Mouse (Mus musculus) midbrain, embryonic 12.5 days (tissue): ENCODE results near the gene Hoxb9. TPM values are rescaled to one million over a fixed set of nuclear protein-coding genes. Genes with fewer than 3 reads are reported as not detected.

Experiments
- ATAC-seq: fragments of 200-750 bp; cut with Nextera tagmentation; 2 replicates; pipeline ENCODE4 v1.8.0; 2017; ENCODE audit warnings: low read depth, moderate TSS enrichment, moderate library complexity; ENCODE audit not compliant: low FRiP score
- H3K27ac ChIP-seq: fragments of 300-500 bp; sonication (generic); replicated peaks from 2 replicates; pipeline ENCODE4 v1.5.1; 2016; ENCODE audit warnings: mild to moderate bottlenecking
- H3K27me3 ChIP-seq: fragments of 300-500 bp; sonication (generic); 2 replicates; pipeline ENCODE4 v1.6.1; 2016; ENCODE audit warnings: mild to moderate bottlenecking
- H3K36me3 ChIP-seq: fragments of 300-500 bp; sonication (generic); 2 replicates; pipeline ENCODE4 v1.6.1; 2016
- H3K4me1 ChIP-seq: fragments of 300-500 bp; sonication (generic); 2 replicates; pipeline ENCODE4 v1.6.1; 2016
- H3K4me2 ChIP-seq: fragments of 300-500 bp; sonication (generic); replicated peaks from 2 replicates; pipeline ENCODE4 v1.6.1; 2016; ENCODE audit warnings: mild to moderate bottlenecking, moderate library complexity
- H3K4me3 ChIP-seq: fragments of 300-500 bp; sonication (generic); 2 replicates; pipeline ENCODE4 v1.5.1; 2016; ENCODE audit warnings: mild to moderate bottlenecking
- H3K9ac ChIP-seq: fragments of 300-500 bp; sonication (generic); replicated peaks from 2 replicates; pipeline ENCODE4 v1.6.1; 2016; ENCODE audit warnings: mild to moderate bottlenecking, moderate library complexity
- H3K9me3 ChIP-seq: fragments of 300-500 bp; sonication (generic); 2 replicates; pipeline ENCODE4 v1.6.1; 2016; ENCODE audit warnings: mild to moderate bottlenecking
- WGBS: fragments of 180-500 bp; shearing (Covaris S2); methylation state at CpG from one replicate; pipeline ENCODE4 v1.1.7; 2016; 5-methylcytosine and 5-hydroxymethylcytosine counted together
- polyA plus RNA-seq: library from polyadenylated mRNA; unstranded; fragments of >200 nt; fragmentation: Nextera tagmentation; extraction: Ambion mirVana; gene quantifications from 2 replicates; pipeline ENCODE4 v1.2.1, GENCODE M21; 2016

Hoxb9 gene
- not detected in 2 replicates for polyA plus RNA-seq

GRCm38 (mm10) chr11:96270996-96271540 lies at the start of gene Hoxb9:
Gene Hoxb9, plus strand, starts transcription at chr11:96271457.
- Histone ChIP-seq H3K27ac (no peak within 1 kb of the TSS), H3K36me3 (no peaks in the 10 kb centered on the region), H3K27me3 (peaks cover 96% of the 10 kb centered on the region), H3K4me2 (no peak within 1 kb of the TSS), H3K9ac (no peak within 1 kb of the TSS), H3K4me1 (0 out of 2 replicates have a peak, but pooled peaks cover 7% of the 10 kb centered on the region), H3K4me3 (no peak within 1 kb of the TSS), H3K9me3 (no peaks in the 10 kb centered on the region)
- no peak for ATAC-seq
- WGBS = under 1% methylated on average over 40 of the region's 40 CpGs

- Histone ChIP-seq H3K4me2 (no peak overlapping the region), H3K9ac (no peak overlapping the region), H3K36me3 (no peaks in the 10 kb centered on the region), H3K4me3 (no peak overlapping the region), H3K9me3 (0 out of 2 replicates have a peak, but pooled peaks cover 4% of the 10 kb centered on the region), H3K4me1 (no peaks in the 10 kb centered on the region), H3K27me3 (peaks cover 26% of the 10 kb centered on the region), H3K27ac (no peak overlapping the region)
- no peak for ATAC-seq
- WGBS = 34% methylated on average over 2 of the region's 2 CpGs
Observed at GRCm38 (mm10) chr11:96223813-96224212, 47.4 kb upstream of the Hoxb9 start.

GRCm38 (mm10) chr11:96227676-96228075 lies 43.6 kb upstream of the Hoxb9 start:
- 84% methylated on average over 9 of the region's 9 CpGs for WGBS
- no peaks in the 10 kb centered on the region for H3K4me1 ChIP-seq
- H3K9me3 ChIP-seq = no peaks in the 10 kb centered on the region
- H3K9ac ChIP-seq = no peak overlapping the region
- H3K27me3 ChIP-seq = peaks cover 19% of the 10 kb centered on the region
- no peak overlapping the region for H3K4me2 ChIP-seq
- no peaks in the 10 kb centered on the region for H3K36me3 ChIP-seq
- H3K4me3 ChIP-seq = no peak overlapping the region
- no peak overlapping the region for H3K27ac ChIP-seq
- no peak for ATAC-seq

GRCm38 (mm10) chr11:96234906-96235305 lies 36.4 kb upstream of the Hoxb9 start:
- Histone ChIP-seq H3K4me1 (no peaks in the 10 kb centered on the region), H3K36me3 (no peaks in the 10 kb centered on the region), H3K27ac (no peak overlapping the region), H3K27me3 (peaks cover 55% of the 10 kb centered on the region), H3K4me2 (no peak overlapping the region), H3K4me3 (no peak overlapping the region), H3K9me3 (no peaks in the 10 kb centered on the region), H3K9ac (no peak overlapping the region)
- ATAC-seq = no peak
- WGBS = 3% methylated on average over 11 of the region's 12 CpGs

DNA sequence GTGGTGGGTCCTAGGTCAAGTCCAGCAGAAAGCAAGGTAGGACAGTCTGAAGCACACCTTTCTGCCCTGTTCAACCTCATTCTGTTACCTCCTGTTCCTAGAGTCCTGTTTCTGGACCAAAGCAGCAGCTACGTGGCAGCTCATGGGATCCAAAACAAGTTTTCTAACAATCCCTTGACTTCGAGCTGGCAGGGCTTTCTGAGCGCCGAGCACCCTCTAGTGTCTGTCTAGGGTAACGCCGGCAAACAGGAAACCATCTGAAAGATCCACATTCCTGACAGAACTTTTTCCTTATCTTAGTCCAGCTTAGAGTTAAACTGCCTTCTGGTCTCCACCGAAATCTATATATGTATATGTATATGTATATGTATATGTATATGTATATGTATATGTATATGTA lies 31.0 kb upstream of the Hoxb9 start:
- H3K36me3 ChIP-seq = no peaks in the 10 kb centered on the region
- H3K27me3 ChIP-seq = peaks cover 52% of the 10 kb centered on the region
- H3K4me3 ChIP-seq = no peak overlapping the region
- ATAC-seq = no peak
- H3K9me3 ChIP-seq = no peaks in the 10 kb centered on the region
- WGBS = 1% methylated on average over 7 of the region's 7 CpGs
- no peak overlapping the region for H3K27ac ChIP-seq
- H3K4me1 ChIP-seq = no peaks in the 10 kb centered on the region
- no peak overlapping the region for H3K9ac ChIP-seq
- no peak overlapping the region for H3K4me2 ChIP-seq

GRCm38 (mm10) chr11:96250901-96251300 lies 20.4 kb upstream of the Hoxb9 start:
- H3K27me3 ChIP-seq = peaks cover 96% of the 10 kb centered on the region
- 0% methylated on average over 14 of the region's 14 CpGs for WGBS
- no peak overlapping the region for H3K9ac ChIP-seq
- ATAC-seq = no peak
- 0 out of 2 replicates have a peak, but pooled peaks cover 2% of the 10 kb centered on the region for H3K9me3 ChIP-seq
- no peaks in the 10 kb centered on the region for H3K36me3 ChIP-seq
- no peak overlapping the region for H3K4me2 ChIP-seq
- H3K4me3 ChIP-seq = no peak overlapping the region
- H3K27ac ChIP-seq = no peak overlapping the region
- no peaks in the 10 kb centered on the region for H3K4me1 ChIP-seq

DNA sequence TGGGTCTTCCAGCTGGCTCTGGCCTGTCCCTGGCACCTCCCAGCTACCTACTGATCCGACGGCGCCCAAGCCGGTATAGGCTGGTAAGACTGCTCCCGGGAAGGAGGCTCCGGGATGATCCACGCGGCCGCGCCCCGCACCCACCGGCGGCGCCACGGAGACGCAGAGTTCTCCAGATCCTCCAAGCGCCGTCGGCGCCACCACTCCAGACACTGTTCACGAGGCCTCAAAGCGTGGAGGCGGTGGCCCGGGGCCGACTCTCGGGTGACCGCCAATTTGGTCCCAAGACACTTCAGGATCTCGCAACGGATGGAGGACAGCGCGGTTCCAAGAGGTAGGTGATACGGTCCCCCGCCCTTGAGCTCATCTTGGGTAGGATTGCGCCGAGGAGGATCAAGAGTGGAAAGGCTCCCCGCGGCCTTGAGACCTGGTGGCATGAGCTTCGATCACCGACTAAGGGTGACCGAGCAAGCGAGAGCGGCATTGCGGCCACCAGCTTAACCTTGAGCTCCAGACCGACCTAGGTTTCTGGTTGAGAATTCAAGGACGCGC lies 19.7 kb upstream of the Hoxb9 start:
- H3K36me3 ChIP-seq = no peaks in the 10 kb centered on the region
- no peak overlapping the region for H3K27ac ChIP-seq
- H3K9me3 ChIP-seq = 0 out of 2 replicates have a peak, but pooled peaks cover 2% of the 10 kb centered on the region
- no peak overlapping the region for H3K9ac ChIP-seq
- no peak overlapping the region for H3K4me2 ChIP-seq
- no peak for ATAC-seq
- no peaks in the 10 kb centered on the region for H3K4me1 ChIP-seq
- H3K27me3 ChIP-seq = peaks cover 98% of the 10 kb centered on the region
- WGBS = 1% methylated on average over 46 of the region's 46 CpGs
- no peak overlapping the region; the same call in 1 of the 2 replicates for H3K4me3 ChIP-seq

DNA sequence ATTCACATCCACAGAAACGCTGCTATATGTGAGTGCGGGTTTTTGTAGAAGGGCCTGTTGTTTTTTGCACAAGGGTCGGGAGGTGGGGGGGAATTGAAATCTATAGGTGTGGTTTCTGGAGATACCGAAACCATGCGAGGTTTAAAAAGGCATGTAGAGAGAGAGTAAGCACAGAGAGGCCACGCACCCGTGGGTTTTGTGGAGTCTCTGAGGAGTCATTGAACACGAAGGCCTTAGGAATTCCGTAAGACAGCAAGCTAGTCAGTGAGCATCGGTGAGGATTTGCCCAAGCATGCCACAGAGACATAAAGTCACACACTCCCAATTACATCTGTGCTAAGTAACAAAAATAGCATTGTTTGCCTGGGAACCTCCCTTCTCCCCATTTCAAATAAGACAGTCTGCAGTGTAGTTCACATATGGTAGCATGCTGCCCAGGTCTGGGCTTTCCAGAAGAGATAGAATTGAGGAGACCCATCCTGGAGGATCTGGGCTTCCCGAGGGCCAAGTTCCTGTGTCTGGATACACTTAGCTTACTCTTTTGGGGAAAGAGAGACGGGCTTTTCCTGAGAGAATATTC lies 18.6 kb upstream of the Hoxb9 start:
- H3K9me3 ChIP-seq = 0 out of 2 replicates have a peak, but pooled peaks cover 2% of the 10 kb centered on the region
- H3K4me2 ChIP-seq = no peak overlapping the region
- H3K9ac ChIP-seq = no peak overlapping the region
- no peak overlapping the region for H3K27ac ChIP-seq
- ATAC-seq = no peak
- 5% methylated on average over 12 of the region's 12 CpGs for WGBS
- no peaks in the 10 kb centered on the region for H3K36me3 ChIP-seq
- no peaks in the 10 kb centered on the region for H3K4me1 ChIP-seq
- no peak overlapping the region for H3K4me3 ChIP-seq
- H3K27me3 ChIP-seq = peaks cover 100% of the 10 kb centered on the region

- Histone ChIP-seq H3K4me2 (no peak overlapping the region), H3K4me1 (no peaks in the 10 kb centered on the region), H3K27me3 (peaks cover 100% of the 10 kb centered on the region), H3K9me3 (0 out of 2 replicates have a peak, but pooled peaks cover 2% of the 10 kb centered on the region), H3K36me3 (no peaks in the 10 kb centered on the region), H3K27ac (no peak overlapping the region), H3K4me3 (no peak overlapping the region), H3K9ac (no peak overlapping the region)
- WGBS = 2% methylated on average over 11 of the region's 11 CpGs
- no peak for ATAC-seq
Observed at GRCm38 (mm10) chr11:96254221-96254620, 17.0 kb upstream of the Hoxb9 start.

DNA sequence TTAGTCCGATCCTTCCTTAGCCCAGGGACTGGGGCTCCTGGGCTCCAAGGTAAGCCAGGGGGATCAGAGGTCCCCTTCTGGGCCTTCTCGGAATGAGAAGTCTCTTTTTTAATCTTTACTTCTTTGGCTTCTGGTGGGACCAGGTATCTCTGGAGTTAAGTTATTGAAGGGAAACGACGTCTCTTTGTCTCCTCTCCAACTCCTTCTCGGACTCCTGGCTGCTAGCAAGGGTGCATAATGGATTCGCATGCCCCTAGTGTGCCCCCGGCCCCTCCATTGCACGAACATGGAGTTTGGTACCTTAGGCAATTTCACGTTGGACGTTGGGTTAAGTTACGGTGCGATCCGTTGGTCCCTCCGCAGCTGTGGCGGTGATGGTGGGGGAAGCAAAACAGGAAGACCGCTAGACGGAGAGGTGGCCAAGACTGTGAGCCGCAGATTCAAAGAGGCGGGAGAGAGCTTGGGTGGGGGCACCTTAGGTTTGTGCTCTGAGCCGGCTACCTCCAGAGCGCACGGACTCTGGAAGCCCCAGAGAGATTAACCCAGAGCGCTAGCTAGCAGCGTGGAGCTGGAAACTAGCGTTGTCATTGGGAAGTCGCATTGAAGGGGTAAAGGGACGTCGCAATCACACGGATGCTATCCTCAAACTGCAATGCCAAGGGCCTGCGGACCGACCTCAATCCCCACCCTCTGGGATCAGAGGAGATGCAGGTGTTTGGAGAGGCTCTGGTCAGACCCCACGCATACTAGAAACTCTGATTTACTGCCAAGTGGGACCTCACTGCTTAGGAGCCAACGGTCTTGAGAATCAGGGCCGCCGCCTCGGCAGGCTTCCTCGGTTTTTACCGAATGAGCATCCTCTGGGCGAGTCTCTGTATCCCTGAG lies 15.9 kb upstream of the Hoxb9 start:
- H3K9me3 ChIP-seq = no peaks in the 10 kb centered on the region
- no peak overlapping the region for H3K4me3 ChIP-seq
- WGBS = 1% methylated on average over 39 of the region's 39 CpGs
- no peak overlapping the region for H3K4me2 ChIP-seq
- no peaks in the 10 kb centered on the region; the same call in 1 of the 2 replicates for H3K4me1 ChIP-seq
- ATAC-seq = no peak
- no peak overlapping the region for H3K27ac ChIP-seq
- H3K9ac ChIP-seq = no peak overlapping the region
- no peaks in the 10 kb centered on the region for H3K36me3 ChIP-seq
- peaks cover 100% of the 10 kb centered on the region for H3K27me3 ChIP-seq

DNA sequence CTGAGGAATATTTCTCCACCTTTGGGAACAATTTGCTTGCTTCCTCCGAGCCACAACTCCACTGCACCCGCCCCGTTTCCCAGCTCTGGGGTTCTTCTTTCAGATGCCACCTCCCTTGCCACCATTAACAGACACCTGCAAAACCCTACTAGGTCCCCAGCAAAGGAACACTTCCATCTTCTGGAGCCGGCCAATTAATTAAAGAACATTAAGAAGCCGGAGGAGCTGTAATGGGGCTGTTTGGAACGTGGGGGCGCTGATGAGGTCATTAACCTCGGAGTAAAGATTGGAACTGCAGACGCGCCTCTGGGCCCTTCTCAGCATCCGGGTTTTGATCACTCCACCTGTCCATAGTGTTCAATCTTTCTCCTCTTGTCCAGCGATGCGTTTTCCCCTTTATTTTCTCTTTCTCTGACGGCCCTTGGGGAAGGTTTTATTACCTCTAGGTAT lies 15.2 kb upstream of the Hoxb9 start:
- 2% methylated on average over 14 of the region's 14 CpGs for WGBS
- no peak overlapping the region for H3K27ac ChIP-seq
- no peaks in the 10 kb centered on the region for H3K9me3 ChIP-seq
- no peaks in the 10 kb centered on the region for H3K36me3 ChIP-seq
- no peak overlapping the region for H3K9ac ChIP-seq
- H3K4me2 ChIP-seq = no peak overlapping the region
- no peak overlapping the region for H3K4me3 ChIP-seq
- ATAC-seq = no peak
- no peaks in the 10 kb centered on the region; the same call in 1 of the 2 replicates for H3K4me1 ChIP-seq
- H3K27me3 ChIP-seq = peaks cover 100% of the 10 kb centered on the region

GRCm38 (mm10) chr11:96257141-96257540 lies 14.1 kb upstream of the Hoxb9 start:
- no peaks in the 10 kb centered on the region; the same call in 1 of the 2 replicates for H3K4me1 ChIP-seq
- H3K27ac ChIP-seq = no peak overlapping the region
- ATAC-seq = no peak
- H3K36me3 ChIP-seq = no peaks in the 10 kb centered on the region
- H3K27me3 ChIP-seq = peaks cover 100% of the 10 kb centered on the region
- no peak overlapping the region for H3K9ac ChIP-seq
- H3K4me2 ChIP-seq = no peak overlapping the region
- whole genome bisulfite sequencing = 23% methylated on average over 2 of the region's 2 CpGs
- H3K9me3 ChIP-seq = no peaks in the 10 kb centered on the region
- H3K4me3 ChIP-seq = no peak overlapping the region
